Mouse (Mus musculus): ENCODE results near the gene AI837181.

- TF ChIP-seq EP300 (IDR thresholded peaks at IDR 0.05; ENCODE audit: low read depth), result no peak
- no peak for TF ChIP-seq CTCF (IDR thresholded peaks at IDR 0.05; ENCODE audit: low read depth)
Measured at GRCm38 (mm10) chr19:5471846-5472245, 46.9 kb downstream of the AI837181 start.
